Mouse (Mus musculus) embryo, embryonic 9.5 days (tissue): ENCODE results near the gene Olfr1413.

Experiments
- DNase-seq: peaks from one replicate; pipeline ENCODE4 v3.0.0-alpha.2; 2017; ENCODE audit errors: extremely low spot score

Gene Olfr1413

DNA sequence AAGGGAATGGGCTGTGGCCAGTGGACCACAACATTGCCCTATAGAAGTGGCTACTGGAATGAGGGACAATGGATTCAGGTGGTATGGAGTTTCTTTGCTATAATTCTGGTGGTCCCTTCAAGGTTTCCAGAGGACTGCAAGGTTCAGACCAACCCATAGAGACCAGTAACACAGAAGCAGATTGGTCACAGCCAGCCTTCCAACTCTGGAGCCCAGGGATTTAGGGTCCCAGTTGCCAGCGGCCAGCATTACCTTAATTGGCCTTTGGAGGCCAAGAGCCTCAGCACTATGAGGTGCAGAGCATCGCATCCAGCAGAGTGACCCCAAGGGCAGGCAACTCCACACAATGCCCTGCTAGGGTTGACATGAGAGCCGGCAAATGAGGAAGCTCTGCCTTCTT, at the start of gene Olfr1413:
Gene Olfr1413 (plus strand): TSS at position 301 of the 400 bp plus-strand sequence.
- DNase-seq, result no peak

DNA sequence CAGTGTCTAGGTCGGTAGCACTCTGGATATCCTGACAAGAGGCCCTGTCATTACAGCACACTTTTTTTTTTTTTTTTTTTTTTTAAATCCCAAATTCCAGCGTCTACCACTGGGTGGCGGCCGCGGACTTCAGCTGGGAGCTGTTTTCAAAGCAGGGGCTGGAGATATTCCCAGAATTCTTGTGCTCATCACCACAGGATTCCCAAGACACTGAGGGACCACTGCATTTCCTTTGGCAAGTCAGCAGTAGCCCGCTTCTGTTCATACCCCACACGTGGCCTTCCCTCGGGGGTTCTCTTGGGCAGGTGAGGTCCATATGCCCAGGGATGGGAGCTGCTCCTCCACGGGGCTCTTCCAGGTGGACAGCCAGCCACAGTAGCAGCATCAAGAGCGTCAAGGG, 49.7 kb upstream of the Olfr1413 start:
- DNase-seq, result peak; percentile 42

GRCm38 (mm10) chr1:92523764-92524163, 47.4 kb upstream of the Olfr1413 start:
- no peak for DNase-seq

DNA sequence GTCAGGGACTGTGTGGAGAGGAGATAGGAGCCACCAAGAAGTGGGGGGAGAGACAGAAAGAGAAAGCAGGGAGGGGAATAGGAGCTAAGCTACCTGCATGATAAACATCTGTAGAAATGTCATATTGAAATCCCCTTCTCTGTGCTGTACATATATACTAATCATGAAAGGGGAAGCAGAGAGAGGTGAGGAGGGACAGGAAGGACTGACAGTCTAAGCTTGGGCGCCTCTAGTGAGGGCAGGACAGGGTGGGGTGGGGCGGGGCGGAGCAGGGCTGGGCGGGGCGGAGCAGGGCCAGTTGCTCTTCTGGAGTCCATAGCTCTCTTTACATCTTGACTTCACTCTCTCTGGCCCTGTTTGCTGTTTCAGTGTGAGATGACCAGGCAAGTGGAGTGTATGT, 34.1 kb upstream of the Olfr1413 start:
- no peak for DNase-seq

DNA sequence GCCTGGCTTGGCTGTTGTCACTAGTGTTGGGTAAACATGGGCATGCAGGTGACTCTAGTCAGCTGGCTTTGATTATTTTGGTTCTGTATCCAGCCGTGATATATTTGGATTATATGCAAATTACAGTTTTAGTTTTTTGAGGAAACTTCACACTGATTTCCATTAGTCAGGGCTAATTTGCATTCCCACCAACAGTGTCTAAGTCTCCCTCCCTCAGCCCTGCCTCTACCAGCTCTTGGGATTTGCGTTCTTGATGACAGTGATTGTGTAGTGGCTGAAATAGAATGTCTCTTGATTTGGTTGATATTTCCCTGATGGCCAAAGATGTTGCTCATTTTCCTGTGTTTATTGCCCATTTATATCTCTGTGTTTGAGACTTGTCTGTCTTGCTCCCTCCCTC, 32.1 kb upstream of the Olfr1413 start:
- DNase-seq, result no peak

DNA sequence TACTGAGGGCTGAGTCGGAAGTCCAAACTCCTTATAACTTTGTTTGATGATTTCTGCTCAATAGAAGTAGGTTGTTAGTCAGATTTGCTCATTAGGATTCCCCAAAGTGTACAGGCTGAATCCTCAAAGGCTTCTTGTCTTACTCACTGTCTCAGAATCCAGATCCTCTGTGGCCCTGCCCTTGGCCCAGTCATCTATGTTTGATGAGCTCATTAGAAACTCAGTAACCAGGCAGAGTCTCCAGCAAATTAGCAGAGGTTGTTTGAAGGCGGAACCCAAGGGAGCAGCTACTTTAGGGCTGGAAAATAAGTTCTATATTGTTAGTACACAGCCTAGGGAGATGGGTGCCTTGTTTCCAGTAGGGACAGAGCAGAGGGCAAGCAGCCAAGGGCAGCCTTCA, 25.2 kb upstream of the Olfr1413 start:
- no peak for DNase-seq

- no peak for DNase-seq
These were observed 14.4 kb downstream of the Olfr1413 start, which contains the start of gene Olfr1412 for GRCm38 (mm10) chr1:92585479-92585878. TSS of gene Olfr1412 (plus strand) at chr1:92585779.

GRCm38 (mm10) chr1:92594111-92594510, 23.0 kb downstream of the Olfr1413 start, which contains the start of gene Olfr1411:
TSS of gene Olfr1411 (plus strand) at chr1:92594411.
- DNase-seq, result no peak

GRCm38 (mm10) chr1:92596019-92596418, 24.9 kb downstream of the Olfr1413 start:
- DNase-seq, result no peak

- no peak for DNase-seq
These were observed 34.4 kb downstream of the Olfr1413 start, which contains the start of gene Olfr1410 for GRCm38 (mm10) chr1:92605482-92605881. TSS of gene Olfr1410 (plus strand) at chr1:92605782.

GRCm38 (mm10) chr1:92607711-92608110, 36.6 kb downstream of the Olfr1413 start:
- no peak for DNase-seq

- peak; percentile 52 for DNase-seq
These were observed 39.9 kb downstream of the Olfr1413 start for GRCm38 (mm10) chr1:92611008-92611407.

DNA sequence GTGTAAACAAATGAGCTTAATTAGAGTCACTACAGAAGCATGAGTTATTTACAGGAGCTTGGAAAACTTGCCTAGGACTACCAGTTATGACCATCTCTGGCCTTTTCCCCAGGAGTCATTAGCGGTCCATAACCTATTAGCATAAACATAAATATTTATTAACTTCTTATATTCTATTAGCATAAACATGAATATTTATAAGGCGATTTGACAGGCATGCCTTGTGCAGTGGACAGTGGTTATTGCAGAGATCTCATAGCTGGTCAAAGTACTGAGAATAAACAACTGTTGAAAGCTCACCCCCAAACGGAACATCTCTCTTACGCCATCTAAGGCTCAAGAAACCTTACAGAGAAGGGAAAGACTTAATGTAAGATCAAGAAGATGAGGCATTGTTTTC, 42.1 kb downstream of the Olfr1413 start:
- no peak for DNase-seq

GRCm38 (mm10) chr1:92614516-92614915, 43.4 kb downstream of the Olfr1413 start:
- no peak for DNase-seq

DNA sequence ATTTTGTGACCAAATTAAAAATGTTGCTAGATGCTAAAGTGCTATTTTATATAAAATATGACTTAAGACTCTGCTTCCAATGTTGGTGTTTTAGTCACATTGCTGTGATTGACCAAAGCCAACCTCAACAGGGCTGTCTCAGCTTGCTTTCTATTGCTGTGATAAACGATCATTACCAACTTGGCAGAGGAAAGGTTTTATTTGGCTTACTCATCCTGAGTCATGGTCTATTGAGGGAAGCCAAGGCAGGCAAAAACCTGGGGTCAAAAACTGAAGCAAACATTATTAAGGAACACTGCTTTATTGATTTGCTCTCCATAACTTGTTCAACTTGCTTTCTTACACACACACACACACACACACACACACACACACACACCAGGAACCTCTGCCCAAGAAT, 44.9 kb downstream of the Olfr1413 start:
- DNase-seq, result no peak

DNA sequence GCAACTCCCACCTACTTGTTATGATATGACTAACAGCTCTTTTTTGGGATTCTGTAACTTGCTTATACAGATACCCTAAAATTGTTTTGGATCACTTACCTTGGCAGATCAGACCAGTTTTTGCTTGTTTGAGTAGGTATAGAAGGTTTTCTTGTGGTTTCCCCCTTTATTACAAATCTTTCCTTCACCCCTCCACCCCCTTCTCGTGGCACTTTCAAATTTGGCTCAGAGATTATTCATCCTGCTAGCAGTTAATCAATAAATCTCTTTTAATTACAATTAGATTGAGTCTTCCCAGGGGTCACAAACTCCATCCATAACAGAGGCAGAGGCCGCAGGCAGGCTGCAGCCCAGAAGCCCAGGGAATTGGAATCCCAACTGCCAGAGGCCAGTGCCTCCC, 46.4 kb downstream of the Olfr1413 start, which contains the start of gene Olfr12:
Gene Olfr12 (plus strand): TSS at position 301 of the 400 bp plus-strand sequence.
- no peak for DNase-seq

DNA sequence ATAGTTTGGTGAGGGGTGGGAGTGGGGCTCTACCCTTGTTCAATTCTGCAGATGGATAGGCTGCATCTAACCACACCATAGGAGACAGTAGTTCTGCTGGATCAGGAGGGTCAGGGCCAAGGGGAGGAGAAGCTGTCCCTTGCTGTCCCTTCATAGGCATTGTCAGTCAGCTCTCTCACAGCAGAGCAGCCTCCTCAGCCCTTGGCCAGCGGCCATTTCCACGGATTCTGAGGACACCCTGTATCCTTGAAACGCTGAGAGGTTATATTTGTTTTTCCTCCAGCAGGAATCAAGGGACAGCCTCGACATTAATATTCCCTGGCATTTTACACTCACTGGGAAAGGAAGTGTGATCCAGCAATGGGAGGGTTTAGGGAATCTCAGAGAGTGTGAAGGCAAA, 47.2 kb downstream of the Olfr1413 start:
- no peak for DNase-seq
